Mouse (Mus musculus) limb, embryonic 14.5 days (tissue): ENCODE data around the gene Cyfip1. TPM values are rescaled to one million over a fixed set of nuclear protein-coding genes. Genes with fewer than 3 reads are reported as not detected.

Source experiments
- ATAC-seq: fragments of 200-750 bp; cut with Nextera tagmentation; 2 replicates; pipeline ENCODE4 v1.8.0; 2017; ENCODE audit warnings: low read depth, moderate number of reproducible peaks, moderate TSS enrichment; ENCODE audit not compliant: low FRiP score
- DNase-seq: peaks from one replicate; pipeline ENCODE4 v3.0.0-alpha.2; 2015; ENCODE audit warnings: low spot score
- H3K27ac ChIP-seq: fragments of 300-500 bp; sonication (generic); replicated peaks from 2 replicates; pipeline ENCODE4 v1.5.1; 2014; ENCODE audit warnings: low read depth, mild to moderate bottlenecking, low read length, moderate library complexity, mixed read lengths
- H3K27me3 ChIP-seq: fragments of 300-500 bp; sonication (generic); 2 replicates; pipeline ENCODE4 v1.6.1; 2014; ENCODE audit warnings: low read length, mixed read lengths; ENCODE audit not compliant: control insufficient read depth, insufficient read depth
- H3K36me3 ChIP-seq: fragments of 300-500 bp; sonication (generic); 2 replicates; pipeline ENCODE4 v1.6.1; 2014; ENCODE audit warnings: mild to moderate bottlenecking, low read length, moderate library complexity, mixed read lengths; ENCODE audit not compliant: control insufficient read depth, insufficient read depth
- H3K4me1 ChIP-seq: fragments of 300-500 bp; sonication (generic); 2 replicates; pipeline ENCODE4 v1.6.1; 2014; ENCODE audit warnings: antibody characterized with exemption, low read length, mixed read lengths; ENCODE audit not compliant: control insufficient read depth, insufficient read depth
- H3K4me2 ChIP-seq: fragments of 300-500 bp; sonication (generic); replicated peaks from 2 replicates; pipeline ENCODE4 v1.6.1; 2014; ENCODE audit warnings: low read depth, mild to moderate bottlenecking, low read length, moderate library complexity; ENCODE audit not compliant: severe bottlenecking
- H3K4me3 ChIP-seq: fragments of 300-500 bp; sonication (generic); replicated peaks from 2 replicates; pipeline ENCODE4 v1.5.1; 2014; ENCODE audit warnings: low read length
- H3K9ac ChIP-seq: fragments of 300-500 bp; sonication (generic); 2 replicates; pipeline ENCODE4 v1.6.1; 2014; ENCODE audit warnings: mild to moderate bottlenecking, low read depth, low read length, moderate library complexity; ENCODE audit not compliant: severe bottlenecking
- H3K9me3 ChIP-seq: fragments of 300-500 bp; sonication (generic); 2 replicates; pipeline ENCODE4 v1.6.1; 2016; ENCODE audit warnings: low read length; ENCODE audit not compliant: control insufficient read depth
- POLR2A ChIP-seq: fragments of 200-500 bp; IDR thresholded peaks from 2 replicates; pipeline ENCODE4 v1.8.0; 2012; ENCODE audit warnings: inconsistent platforms, mild to moderate bottlenecking, moderate library complexity, borderline replicate concordance; ENCODE audit not compliant: insufficient read depth, insufficient read length; ENCODE audit errors: extremely low read depth
- WGBS: fragments of 180-500 bp; shearing (Covaris S2); extraction: QIAGEN DNeasy Blood & Tissue Kit; methylation state at CpG from one replicate; pipeline ENCODE4 v1.1.7; 2014; 5-methylcytosine and 5-hydroxymethylcytosine counted together
- polyA plus RNA-seq, 2 experiments: library from polyadenylated mRNA; depleted of rRNA in 1 of 2; stranded (reverse) in 1 of 2; unstranded in 1 of 2; fragments of >200 nt; fragmentation: Nextera tagmentation in 1 of 2; extraction: Ambion mirVana in 1 of 2; gene quantifications; 2 replicates each; pipeline versions ENCODE4 v1.2.1 to v1.2.3; 2012 to 2014

Gene Cyfip1
- polyA plus RNA-seq, 2 experiments = 55.6 to 115 TPM

DNA sequence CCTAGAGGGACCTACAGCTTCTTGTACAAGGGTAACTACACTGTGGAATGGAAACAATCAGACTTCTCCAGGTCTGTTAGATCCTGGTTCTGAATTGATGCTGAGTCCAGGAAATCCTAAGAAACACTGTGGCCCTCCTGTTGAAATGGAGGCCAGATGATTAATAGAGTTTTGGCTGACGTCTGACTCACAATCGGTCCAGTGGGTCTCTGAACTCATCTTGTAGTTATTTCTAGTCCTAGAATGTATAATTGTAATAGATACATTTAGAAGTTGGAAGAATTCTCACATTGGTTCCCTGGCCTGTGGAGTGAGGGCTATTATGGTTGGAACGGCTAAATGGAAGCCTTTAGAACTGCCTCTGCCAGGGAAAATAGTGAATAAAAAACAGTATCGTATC, 19.6 kb downstream of the Cyfip1 start:
- no peak for TF ChIP-seq POLR2A

DNA sequence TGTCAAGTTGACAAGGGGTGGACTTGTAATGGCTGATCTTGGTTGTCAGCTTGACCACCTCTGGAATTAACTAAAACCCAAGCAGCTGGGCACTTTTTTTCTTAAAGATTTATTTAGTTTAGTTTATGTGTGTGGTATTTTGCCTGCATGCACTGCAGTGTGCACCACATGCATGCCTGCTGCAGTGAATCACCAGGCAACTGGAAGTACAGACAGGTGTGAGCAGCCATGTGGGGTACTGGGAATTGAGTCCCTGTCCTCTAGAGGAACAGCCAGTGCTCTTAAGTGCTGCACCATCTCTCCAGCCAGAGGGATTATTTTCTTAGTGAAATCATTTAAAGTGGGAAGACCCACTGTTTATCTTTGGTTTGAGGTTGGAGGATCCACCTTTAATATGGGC, 23.5 kb downstream of the Cyfip1 start:
- Histone ChIP-seq H3K36me3 (no peaks in the 10 kb centered on the region), H3K4me3 (no peak overlapping the region), H3K27ac (no peak overlapping the region), H3K9me3 (no peaks in the 10 kb centered on the region), H3K4me1 (0 out of 2 replicates have a peak, but pooled peaks cover 3% of the 10 kb centered on the region), H3K9ac (no peak overlapping the region), H3K4me2 (no peak overlapping the region), H3K27me3 (no peaks in the 10 kb centered on the region)
- no peak for TF ChIP-seq POLR2A
- DNase-seq = no peak
- no peak for ATAC-seq

More for the DNA sequence above, 19.6 kb downstream of the Cyfip1 start:
- no peaks in the 10 kb centered on the region for H3K4me1 ChIP-seq
- H3K4me2 ChIP-seq = no peak overlapping the region
- no peak overlapping the region for H3K27ac ChIP-seq
- H3K4me3 ChIP-seq = no peak overlapping the region
- DNase-seq = no peak
- no peaks in the 10 kb centered on the region for H3K36me3 ChIP-seq
- no peak for ATAC-seq
- H3K27me3 ChIP-seq = no peaks in the 10 kb centered on the region
- no peak overlapping the region for H3K9ac ChIP-seq
- WGBS = 79% methylated on average over 4 of the region's 4 CpGs
- H3K9me3 ChIP-seq = no peaks in the 10 kb centered on the region

DNA sequence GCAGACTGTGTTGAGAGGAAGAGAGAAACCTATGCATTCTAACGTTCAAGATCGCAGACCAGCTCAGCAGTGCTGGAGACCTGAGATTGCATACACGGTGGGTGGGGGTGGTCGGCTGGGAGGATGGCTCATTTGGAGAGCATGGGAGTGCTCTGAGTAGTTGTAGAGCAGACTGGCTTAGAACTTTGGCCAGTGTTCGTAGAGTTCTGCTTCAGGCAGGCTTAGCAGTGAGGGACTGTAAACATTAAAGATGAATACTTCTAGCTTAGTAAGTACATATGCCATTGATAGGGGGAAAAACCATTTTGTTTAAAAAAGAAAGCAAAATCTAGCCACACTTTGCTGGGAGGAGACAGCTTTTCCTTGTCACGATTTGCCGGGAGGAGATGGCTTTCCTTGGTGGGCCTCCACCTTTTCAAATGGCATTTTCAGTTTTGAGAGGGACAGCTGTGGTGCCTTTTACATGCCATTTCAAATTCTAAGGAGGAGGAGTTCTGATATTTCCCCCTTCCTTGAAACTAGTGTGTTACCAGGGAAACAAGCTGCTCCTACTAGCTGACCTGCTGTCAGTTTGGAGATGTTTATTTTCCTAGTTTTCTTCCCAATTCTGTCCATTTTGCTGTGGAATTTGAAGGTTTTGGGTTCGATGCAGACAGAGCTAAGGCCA, 24.3 kb downstream of the Cyfip1 start:
- no peak overlapping the region for H3K4me3 ChIP-seq
- no peak overlapping the region for H3K27ac ChIP-seq
- ATAC-seq (no peak), DNase-seq (no peak)
- no peaks in the 10 kb centered on the region for H3K36me3 ChIP-seq
- H3K4me1 ChIP-seq = 0 out of 2 replicates have a peak, but pooled peaks cover 3% of the 10 kb centered on the region
- no peak overlapping the region for H3K4me2 ChIP-seq
- 79% methylated on average over 8 of the region's 8 CpGs for WGBS
- no peaks in the 10 kb centered on the region for H3K9me3 ChIP-seq
- no peak for TF ChIP-seq POLR2A
- H3K27me3 ChIP-seq = no peaks in the 10 kb centered on the region
- no peak overlapping the region for H3K9ac ChIP-seq

DNA sequence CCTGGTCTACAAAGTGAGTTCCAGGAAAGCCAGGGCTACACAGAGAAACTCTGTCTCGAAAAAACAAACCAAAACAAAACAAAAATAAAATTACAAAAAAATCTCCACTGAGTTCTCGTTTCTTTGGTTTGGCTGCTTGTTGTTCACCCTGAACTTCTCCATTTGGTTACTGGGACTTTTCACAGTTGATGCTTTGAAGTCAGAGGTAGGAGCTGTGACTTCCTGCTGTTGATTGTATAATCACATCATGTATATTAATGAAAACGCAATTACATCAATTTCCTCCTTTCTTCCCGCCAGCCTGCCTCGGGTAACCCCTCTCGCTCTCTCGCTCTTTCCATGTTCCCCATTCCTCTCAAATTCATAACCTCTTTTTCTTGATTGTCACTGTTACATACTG, 26.7 kb downstream of the Cyfip1 start:
- no peak overlapping the region for H3K27ac ChIP-seq
- H3K36me3 ChIP-seq = peaks cover 15% of the 10 kb centered on the region
- H3K9me3 ChIP-seq = no peaks in the 10 kb centered on the region
- H3K27me3 ChIP-seq = no peaks in the 10 kb centered on the region
- DNase-seq (no peak), ATAC-seq (no peak)
- TF ChIP-seq POLR2A = no peak
- no peak overlapping the region for H3K4me3 ChIP-seq
- no peak overlapping the region for H3K9ac ChIP-seq
- 0 out of 2 replicates have a peak, but pooled peaks cover 3% of the 10 kb centered on the region for H3K4me1 ChIP-seq
- H3K4me2 ChIP-seq = no peak overlapping the region
- WGBS = 79% methylated on average over 7 of the region's 7 CpGs

DNA sequence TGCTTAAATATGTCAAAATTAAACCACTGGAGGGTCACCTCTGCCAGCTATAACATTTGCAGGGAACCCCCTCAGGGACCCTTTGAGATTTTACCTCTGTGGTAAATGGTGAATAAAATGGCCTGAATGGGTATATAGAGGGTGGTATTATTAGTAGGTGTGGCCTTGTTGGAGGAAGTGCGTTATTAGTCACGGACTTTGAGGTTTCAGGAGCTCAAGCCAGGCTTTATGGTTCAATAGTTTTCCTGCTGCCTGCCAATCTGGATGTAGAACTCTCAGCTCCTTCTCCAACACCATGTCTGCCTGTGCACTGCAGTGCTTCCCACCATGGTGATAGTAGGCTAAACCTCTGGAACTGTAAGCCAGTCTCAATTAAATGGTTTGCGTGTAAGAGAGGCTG, 27.7 kb downstream of the Cyfip1 start:
- DNase-seq (no peak), ATAC-seq (no peak)
- Histone ChIP-seq H3K36me3 (peaks cover 25% of the 10 kb centered on the region), H3K4me1 (0 out of 2 replicates have a peak, but pooled peaks cover 3% of the 10 kb centered on the region), H3K4me3 (no peak overlapping the region), H3K27me3 (no peaks in the 10 kb centered on the region), H3K27ac (no peak overlapping the region), H3K9me3 (no peaks in the 10 kb centered on the region), H3K9ac (no peak overlapping the region), H3K4me2 (no peak overlapping the region)
- WGBS = 48% methylated on average over 3 of the region's 3 CpGs
- TF ChIP-seq POLR2A = no peak
